Mouse (Mus musculus): ENCODE measurements at regions not wholly inside any gene's neighbourhood (a gene's known extent, or its start where the extent isn't known, plus 50 kb on each side); places are given as distances from the start of the nearest gene placed in this dataset.

DNA sequence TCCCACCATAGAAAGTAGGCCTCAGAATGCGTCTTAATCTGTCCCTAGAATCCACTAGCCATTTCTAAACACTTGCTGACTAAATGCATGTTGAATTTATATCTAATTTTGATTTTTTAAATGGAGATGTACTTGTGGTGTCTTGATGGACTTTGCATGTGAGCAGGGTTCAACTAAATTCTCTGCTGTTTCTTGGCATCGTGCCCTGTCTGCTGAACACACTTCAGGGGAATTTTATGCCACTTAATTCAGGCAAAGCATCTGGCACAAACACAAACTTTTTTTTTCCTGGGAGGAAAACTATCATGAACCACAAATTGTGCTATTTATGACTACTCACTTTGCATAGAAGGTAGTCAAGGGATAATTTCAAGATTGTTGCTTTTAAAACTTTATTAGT lies 87.7 kb downstream of the Stc2 start:
- Histone ChIP-seq H3K36me3 (ENCODE audit: control insufficient read depth in 1 of 2, insufficient read depth in 2 of 2, low read length in 2 of 2) (no peaks in the 10 kb centered on the region), H3K9ac (ENCODE audit: control insufficient read depth, low read depth, low read length, poor library complexity, severe bottlenecking) (no peak overlapping the region), H3K27me3 (ENCODE audit: control insufficient read depth in 1 of 2, insufficient read depth in 2 of 2, low read length in 2 of 2) (no peaks in the 10 kb centered on the region; a peak in 2 of 4 replicates), H3K4me1 (ENCODE audit: control insufficient read depth in 1 of 2, insufficient read depth in 2 of 2, low read length in 2 of 2) (no peaks in the 10 kb centered on the region), H3K4me3 (ENCODE audit: control insufficient read depth in 1 of 2, insufficient read depth in 1 of 2, low read depth in 2 of 2, low read length in 2 of 2) (no peak overlapping the region), H3K27ac (ENCODE audit: control insufficient read depth, low read depth, low read length) (no peak overlapping the region), H3K79me2 (ENCODE audit: control insufficient read depth, insufficient read depth, low read length, poor library complexity) (no peaks in the 10 kb centered on the region), H3K9me3 (replicated peaks; ENCODE audit: insufficient read depth, low read length) (no peaks in the 10 kb centered on the region)
- TF ChIP-seq TCF12 (IDR thresholded peaks at IDR 0.05; ENCODE audit: low read depth, low read length) (no peak), CTCF (IDR thresholded peaks at IDR 0.05 in 2 of 3, conservative IDR thresholded peaks at IDR 0.05 in 1 of 3; ENCODE audit: control insufficient read depth in 1 of 3, insufficient read depth in 1 of 3, low read depth in 2 of 3, low read length in 3 of 3, poor library complexity in 1 of 3, severe bottlenecking in 1 of 3) (no peak), ZNF384 (IDR thresholded peaks at IDR 0.05; ENCODE audit: low read depth, low read length) (no peak), HCFC1 (IDR thresholded peaks at IDR 0.05; ENCODE audit: low read depth, low read length) (no peak), EP300 (IDR thresholded peaks at IDR 0.05; ENCODE audit: low read depth in 1 of 2, low read length in 2 of 2) (no peak), JUND (IDR thresholded peaks at IDR 0.05; ENCODE audit: low read depth, low read length) (no peak), CHD2 (IDR thresholded peaks at IDR 0.05; ENCODE audit: low read length) (no peak), USF2 (IDR thresholded peaks at IDR 0.05; ENCODE audit: borderline replicate concordance in 1 of 2, insufficient read depth in 1 of 2, low read depth in 1 of 2, low read length in 2 of 2) (no peak), POLR2A (IDR thresholded peaks at IDR 0.05; ENCODE audit: control insufficient read depth in 1 of 2, insufficient read depth in 1 of 2, low read depth in 1 of 2, low read length in 2 of 2, poor library complexity in 1 of 2) (no peak), ZMIZ1 (IDR thresholded peaks at IDR 0.05; ENCODE audit: low read depth, low read length) (no peak), GABPA (IDR thresholded peaks at IDR 0.05; ENCODE audit: low read depth, low read length) (no peak), MAZ (IDR thresholded peaks at IDR 0.05; ENCODE audit: low read depth, low read length) (no peak), ZC3H11A (IDR thresholded peaks at IDR 0.05; ENCODE audit: low read depth, low read length) (no peak), ZKSCAN1 (IDR thresholded peaks at IDR 0.05; ENCODE audit: low read depth, low read length) (no peak), BHLHE40 (IDR thresholded peaks at IDR 0.05; ENCODE audit: borderline replicate concordance, low read depth, low read length) (no peak), POLR2AphosphoS5 (IDR thresholded peaks at IDR 0.05; ENCODE audit: borderline replicate concordance, low read depth, low read length) (no peak), MAX (IDR thresholded peaks at IDR 0.05; ENCODE audit: low read length) (no peak), E2F4 (IDR thresholded peaks at IDR 0.05; ENCODE audit: borderline replicate concordance, low read depth, low read length) (no peak), TAL1 (IDR thresholded peaks at IDR 0.05; ENCODE audit: low read length) (no peak)
- DNase-seq (ENCODE audit: low read depth, low spot score), result no peak

DNA sequence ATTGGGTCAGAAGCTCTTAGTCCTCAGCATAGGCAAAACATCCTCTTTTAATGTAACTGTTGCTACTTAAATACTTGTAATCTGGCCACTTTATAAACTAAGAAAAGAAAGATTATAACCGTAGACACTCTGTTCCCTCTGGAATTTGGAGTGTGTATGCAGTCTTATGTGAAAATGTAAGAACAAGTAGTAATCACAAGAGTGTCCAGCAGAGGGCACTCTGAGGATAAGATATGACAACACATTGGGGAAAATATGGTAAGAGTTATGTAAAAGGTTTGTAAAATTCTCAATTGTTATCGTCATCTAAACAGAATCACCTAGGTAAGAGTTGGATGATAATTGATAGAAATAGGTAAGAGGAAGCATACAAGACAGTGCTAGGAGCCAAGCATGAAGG lies 66.2 kb upstream of the Gm17332 start:
- Histone ChIP-seq H3K9ac (ENCODE audit: control insufficient read depth, low read depth, low read length, poor library complexity, severe bottlenecking) (no peak overlapping the region), H3K79me2 (ENCODE audit: control insufficient read depth, insufficient read depth, low read length, poor library complexity) (no peaks in the 10 kb centered on the region), H3K36me3 (ENCODE audit: control insufficient read depth in 1 of 2, insufficient read depth in 2 of 2, low read length in 2 of 2) (no peaks in the 10 kb centered on the region), H3K9me3 (replicated peaks; ENCODE audit: insufficient read depth, low read length) (no peaks in the 10 kb centered on the region), H3K27me3 (ENCODE audit: control insufficient read depth in 1 of 2, insufficient read depth in 2 of 2, low read length in 2 of 2) (peaks cover 0 to 4% of the 10 kb centered on the region in 2 experiments; a peak in 1 of 4 replicates), H3K27ac (ENCODE audit: control insufficient read depth, low read depth, low read length) (no peak overlapping the region), H3K4me3 (ENCODE audit: control insufficient read depth in 1 of 2, insufficient read depth in 1 of 2, low read depth in 2 of 2, low read length in 2 of 2) (no peak overlapping the region), H3K4me1 (ENCODE audit: control insufficient read depth in 1 of 2, insufficient read depth in 2 of 2, low read length in 2 of 2) (no peaks in the 10 kb centered on the region)
- TF ChIP-seq SIN3A (IDR thresholded peaks at IDR 0.05; ENCODE audit: low read length) (0 out of 2 replicates have a peak, but pooled peaks have one; percentile 28), RAD21 (IDR thresholded peaks at IDR 0.05; ENCODE audit: low read depth, low read length) (no peak; the same call in none of the 2 replicates), ZC3H11A (IDR thresholded peaks at IDR 0.05; ENCODE audit: low read depth, low read length) (peak; percentile 100), SMC3 (IDR thresholded peaks at IDR 0.05; ENCODE audit: low read depth, low read length) (peak; percentile 100), CTCF (IDR thresholded peaks at IDR 0.05 in 2 of 3, conservative IDR thresholded peaks at IDR 0.05 in 1 of 3; ENCODE audit: control insufficient read depth in 1 of 3, insufficient read depth in 1 of 3, low read depth in 2 of 3, low read length in 3 of 3, poor library complexity in 1 of 3, severe bottlenecking in 1 of 3) (peak; percentile 8 to 99 (median 42); a peak in 4 of 6 replicates), ZMIZ1 (IDR thresholded peaks at IDR 0.05; ENCODE audit: low read depth, low read length) (no peak)
- peak; percentile 89 for DNase-seq (ENCODE audit: low read depth, low spot score)

Measured in MEL (cell line).